Mouse (Mus musculus) urinary bladder, postnatal 4 days (tissue): Measurements from ENCODE around the gene Gm20715.
"Not testable (repeated sequence)": the region's sequence is repeated elsewhere in the genome, so short reads cannot be mapped to it uniquely, and the experiment has no call there.

Source experiments
- DNase-seq, 2 experiments: peaks; one replicate each; pipeline ENCODE4 v3.0.0; 2021 to 2022; ENCODE audit warnings: low spot score in 2 of 2

Gene Gm20715

GRCm38 (mm10) chr7:6429381-6429780, 19.3 kb downstream of the Gm20715 start:
- DNase-seq, result no peak

GRCm38 (mm10) chr7:6430342-6430741, 20.3 kb downstream of the Gm20715 start:
- no peak for DNase-seq

GRCm38 (mm10) chr7:6438388-6438787, 28.3 kb downstream of the Gm20715 start, which contains the start of gene Olfr1344:
Gene Olfr1344, plus strand, starts transcription at chr7:6438688.
- no peak for DNase-seq

GRCm38 (mm10) chr7:6441173-6441572, 31.1 kb downstream of the Gm20715 start:
- no peak for DNase-seq

- DNase-seq, result no peak
Measured at GRCm38 (mm10) chr7:6447771-6448170, 37.7 kb downstream of the Gm20715 start.

GRCm38 (mm10) chr7:6455868-6456267, 45.8 kb downstream of the Gm20715 start, which contains the start of gene Olfr1336:
Gene Olfr1336, plus strand, starts transcription at chr7:6456168.
- DNase-seq, result no peak

- no peak for DNase-seq
Measured at GRCm38 (mm10) chr7:6456399-6456798, 46.3 kb downstream of the Gm20715 start.

GRCm38 (mm10) chr7:6466951-6467350, 56.9 kb downstream of the Gm20715 start, which contains the start of gene Olfr1346:
Gene Olfr1346, plus strand, starts transcription at chr7:6467101.
- no peak for DNase-seq

GRCm38 (mm10) chr7:6477633-6478032, 67.6 kb downstream of the Gm20715 start:
- not testable (repeated sequence) for DNase-seq

GRCm38 (mm10) chr7:6486841-6487240, 76.8 kb downstream of the Gm20715 start, which contains the start of gene Olfr5:
Gene Olfr5, minus strand, starts transcription at chr7:6486941.
- no peak for DNase-seq
